Comparison of ENCODE assay signal across 10 mouse cellular contexts in genomic region chr6:67530992-67531821, GRCm38 (mm10). TPM values are rescaled to one million over a fixed set of nuclear protein-coding genes. Genes with fewer than 3 reads are reported as not detected.
DNase-seq lines count a peak whose midpoint lies in the region; ATAC-seq and TF ChIP-seq lines count a peak whose summit lies in the region.
"Had no signal": no experiment of that assay in that cellular context is flagged by ENCODE, and none has a peak within 500 bp of the region (broad histone marks: within the 10 kb centered on the region; RNA-seq: fewer than 3 reads in every experiment).

No protein-coding gene starts in this region.

- no peak for TF ChIP-seq EP300 in heart, adult 2 months (IDR thresholded peaks at IDR 0.05; ENCODE audit: insufficient read depth, low read depth, low read length)

- intact Hi-C loops in heart, adult 2 months (cut with DNase I): no loop called here

- no peaks in the 10 kb centered on the region for H3K79me2 ChIP-seq in heart, adult 2 months (replicated peaks; ENCODE audit: control insufficient read depth, insufficient read depth, low read length)

- no peaks in the 10 kb centered on the region for H3K9me3 ChIP-seq in midbrain, embryonic 13.5 days

- no peak overlapping the region for H3K4me2 ChIP-seq in midbrain, embryonic 13.5 days (replicated peaks)

- no peak for TF ChIP-seq POLR2A in heart, adult 2 months (IDR thresholded peaks at IDR 0.05; ENCODE audit: insufficient read depth, low read depth, low read length)
- no peak for TF ChIP-seq POLR2A in cortical plate, adult 2 months (IDR thresholded peaks at IDR 0.05; ENCODE audit: extremely low read depth, insufficient read depth, low read length)

- H3K4me1 ChIP-seq in heart, adult 2 months (ENCODE audit: control insufficient read depth, insufficient read depth, low read length): no peaks in the 10 kb centered on the region
- no peaks in the 10 kb centered on the region for H3K4me1 ChIP-seq in cortical plate, adult 2 months (ENCODE audit: control insufficient read depth, insufficient read depth, low read length)
- peaks cover 19% of the 10 kb centered on the region for H3K4me1 ChIP-seq in midbrain, embryonic 13.5 days (replicated peaks)

- no peaks in the 10 kb centered on the region for H3K36me3 ChIP-seq in heart, adult 2 months (ENCODE audit: control insufficient read depth, insufficient read depth, low read length)
- H3K36me3 ChIP-seq in midbrain, embryonic 13.5 days: no peaks in the 10 kb centered on the region

- no peak for DNase-seq in heart, adult 2 months
- no peak for DNase-seq in heart, adult 8-10 months (ENCODE audit: low spot score)
- peak; percentile 46 to 53 for DNase-seq in B cell, adult 2 months
- DNase-seq in lung, adult 18-20 months: peak; percentile 19 to 38
- no peak for DNase-seq in testis, postnatal 14 days (ENCODE audit: low spot score)
- no peak for DNase-seq in heart, adult 9 months (ENCODE audit: low spot score in 2 of 2)

- peaks cover 13% of the 10 kb centered on the region for H3K27me3 ChIP-seq in heart, adult 2 months (ENCODE audit: control insufficient read depth, insufficient read depth, low read length)
- peaks cover 56% of the 10 kb centered on the region for H3K27me3 ChIP-seq in midbrain, embryonic 13.5 days

- H3K27ac ChIP-seq in heart, adult 2 months: no peak overlapping the region
- no peak overlapping the region for H3K27ac ChIP-seq in cortical plate, adult 2 months (ENCODE audit: insufficient read depth, low read length)
- H3K27ac ChIP-seq in midbrain, embryonic 13.5 days: no peak overlapping the region

- ATAC-seq in midbrain, embryonic 13.5 days: no peak

- no peak overlapping the region for H3K4me3 ChIP-seq in heart, adult 2 months
- H3K4me3 ChIP-seq in cortical plate, adult 2 months (ENCODE audit: insufficient read depth, low read length): no peak overlapping the region
- H3K4me3 ChIP-seq in midbrain, embryonic 13.5 days (replicated peaks): no peak overlapping the region

- TF ChIP-seq CTCF in heart, adult 2 months (IDR thresholded peaks at IDR 0.05): peak; percentile 55
- 0 out of 2 replicates have a peak, but pooled peaks have one; percentile 9 for TF ChIP-seq CTCF in cortical plate, adult 2 months (IDR thresholded peaks at IDR 0.05; ENCODE audit: extremely low read depth, insufficient read depth, low read length)

- WGBS in heart, adult 2 months: 63% methylated on average over 9 of the region's 9 CpGs
- 71% methylated on average over 9 of the region's 9 CpGs for WGBS in midbrain, embryonic 13.5 days

- H3K9ac ChIP-seq in heart, adult 2 months (ENCODE audit: low read depth, low read length): no peak overlapping the region
- H3K9ac ChIP-seq in midbrain, embryonic 13.5 days (replicated peaks): no peak overlapping the region

RNA-seq across cellular contexts. Expression of gene Tacstd2, which starts 4.4 kb away (rescaled TPM):
- under 1 TPM; 0.11 to 0.18 TPM for total RNA-seq in heart, adult 2 months (2021)
- polyA plus RNA-seq in heart, adult 2 months (2012; rRNA removed): 0.18 and 1.5 TPM in 2 replicates
- total RNA-seq in heart, adult 8-10 months (2022): under 1 TPM in 1 of 4 experiments, not detected in 3; 0.19 TPM
- polyA plus RNA-seq in cortical plate, adult 2 months (2012; rRNA removed): 0.10 and 0.19 TPM in 2 replicates
- 0.18 and 0.20 TPM in 2 replicates for polyA plus RNA-seq in midbrain, embryonic 13.5 days (2015; fragmentation: Nextera tagmentation; extraction: Ambion mirVana)

RNA-seq across cellular contexts. Expression of gene Il23r, which starts 39.6 kb away (rescaled TPM):
- total RNA-seq in heart, adult 2 months (2021): not detected
- polyA plus RNA-seq in heart, adult 2 months (2012; rRNA removed): not detected in 2 replicates
- total RNA-seq in heart, adult 8-10 months (2022): not detected
- polyA plus RNA-seq in cortical plate, adult 2 months (2012; rRNA removed): not detected in 2 replicates
- polyA plus RNA-seq in midbrain, embryonic 13.5 days (2015; fragmentation: Nextera tagmentation; extraction: Ambion mirVana): not detected in 2 replicates
- total RNA-seq: left cerebral cortex, postnatal 14 days had no signal
- polyA plus RNA-seq: frontal cortex, adult 2 months had no signal

Comparison
In these comparisons a context has a peak if more than half of its experiments do, and no peak if none do; other contexts are left out.
1. DNase-seq: peak in B cell, adult 2 months (2 of 2) and lung, adult 18-20 months (2 of 2); none in heart, adult 2 months (0 of 2), heart, adult 8-10 months (single experiment), testis, postnatal 14 days (single experiment) and heart, adult 9 months (0 of 2).